Mouse (Mus musculus): ENCODE measurements around the gene Akap13. TPM values are rescaled to one million over a fixed set of nuclear protein-coding genes. Genes with fewer than 3 reads are reported as not detected.
A peak's percentile ranks its signal among the peaks of the same experiment; 100 is the strongest.

Gene Akap13
- total and polyA plus RNA-seq, 3 experiments: 11.4 to 32.5 (median 27.7) TPM

DNA sequence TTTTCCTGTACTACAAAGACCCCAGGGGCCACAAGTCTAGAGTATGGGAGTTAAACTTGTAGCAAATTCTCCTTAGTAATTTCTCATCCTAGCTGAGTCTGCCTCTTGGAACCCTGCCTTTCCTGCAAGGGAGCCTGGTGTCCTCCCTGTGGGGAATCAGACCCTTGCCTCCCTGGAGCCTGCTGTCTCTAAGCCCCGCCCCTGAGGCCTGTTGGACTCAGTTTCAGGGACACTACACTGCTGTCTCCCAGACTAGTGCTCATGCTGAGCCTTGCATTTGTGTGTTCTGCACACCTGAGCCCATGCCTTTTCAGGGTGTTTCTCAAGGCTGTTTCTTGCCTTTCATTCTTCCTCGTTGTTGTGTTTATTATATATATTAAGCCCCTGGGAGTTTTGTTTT lies 289.2 kb downstream of the Akap13 start:
- TF ChIP-seq UBTF (IDR thresholded peaks at IDR 0.05; ENCODE audit: low read depth, low read length) (0 out of 2 replicates have a peak, but pooled peaks have one; percentile 39), ZMIZ1 (IDR thresholded peaks at IDR 0.05; ENCODE audit: low read depth, low read length) (no peak)

DNA sequence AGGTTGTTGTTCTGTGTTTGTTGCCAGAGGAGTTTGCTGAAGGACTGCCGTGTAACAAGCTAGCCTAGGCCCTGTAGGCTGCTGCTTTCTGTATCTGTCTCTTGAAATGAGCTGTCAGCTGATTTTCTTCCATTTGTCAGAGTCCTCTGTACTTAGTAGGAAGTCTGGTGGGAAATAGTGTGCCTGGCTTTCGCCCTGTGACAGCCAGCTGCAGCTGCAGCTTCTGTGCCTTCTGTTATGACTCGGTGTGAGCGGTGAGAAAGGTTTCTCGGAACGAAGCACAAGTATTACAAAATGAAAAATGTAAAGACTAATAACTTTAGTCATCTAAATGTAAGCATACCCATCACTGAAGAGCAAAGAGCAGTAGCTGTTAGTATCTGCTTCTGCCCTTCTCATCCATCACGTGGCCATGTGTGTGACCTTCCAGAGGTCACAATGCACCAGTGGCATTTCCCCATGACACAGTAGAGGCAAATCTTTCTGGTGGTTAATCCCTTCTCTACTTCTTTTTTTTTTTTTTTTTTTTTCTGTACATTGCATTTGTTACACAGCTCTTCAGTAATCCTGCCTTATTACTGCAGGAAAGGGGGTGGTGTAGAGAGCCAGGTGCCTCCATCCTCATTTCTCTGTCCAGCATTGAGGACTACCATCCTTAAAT lies 289.8 kb downstream of the Akap13 start:
- H3K27me3 ChIP-seq (replicated peaks): no peaks in the 10 kb centered on the region
- peaks cover 61 to 89% of the 10 kb centered on the region in 2 experiments for H3K36me3 ChIP-seq (replicated peaks in 1 of 2; ENCODE audit: control insufficient read depth in 1 of 2, insufficient read depth in 1 of 2, low read length in 1 of 2)
- dilution Hi-C loops (cut with MboI; ENCODE audit: extremely low pct_ligation_motif_present, extremely low pct_unique_long_range_greater_than_20kb, low sequenced_read_pairs): no loop called here
- no peaks in the 10 kb centered on the region for H3K79me2 ChIP-seq (replicated peaks; ENCODE audit: control insufficient read depth, extremely low read depth, insufficient read depth, poor library complexity, severe bottlenecking)
- in situ Hi-C loops (cut with MboI; ENCODE audit: low pct_ligation_motif_present, low pct_unique_long_range_greater_than_20kb, low sequenced_read_pairs): loop anchor here (5.0 to 25.0 kb wide), 3 partner anchors 87 to 608 kb away; no protein-coding TSS in a partner anchor
- 0 out of 2 replicates have a peak overlapping the region, but pooled peaks have one; percentile 64 for H3K27ac ChIP-seq (ENCODE audit: insufficient read depth, low read depth)
- H3K9me3 ChIP-seq (replicated peaks; ENCODE audit: low read length): no peaks in the 10 kb centered on the region
- H3K9ac ChIP-seq (ENCODE audit: insufficient read depth, low read depth): no peak overlapping the region
- no peak overlapping the region for H3K4me2 ChIP-seq (ENCODE audit: insufficient read depth, low read depth, poor library complexity, severe bottlenecking)
- DNase-seq (ENCODE audit: extremely low read depth): peak; percentile 65
- no peak overlapping the region for H3K4me3 ChIP-seq (replicated peaks in 1 of 3; ENCODE audit: low read depth in 2 of 3, low read length in 2 of 3, poor library complexity in 1 of 3)
- H3K4me1 ChIP-seq (ENCODE audit: control insufficient read depth in 1 of 2, insufficient read depth in 2 of 2): peaks cover 2 to 38% of the 10 kb centered on the region in 2 experiments; a peak in 2 of 4 replicates
- TF ChIP-seq USF1 (IDR thresholded peaks at IDR 0.05; ENCODE audit: low read depth, low read length) (peak; percentile 67), NELFE (IDR thresholded peaks at IDR 0.05; ENCODE audit: low read depth, low read length) (no peak), TCF12 (IDR thresholded peaks at IDR 0.05; ENCODE audit: low read depth, low read length) (peak; percentile 77), GABPA (IDR thresholded peaks at IDR 0.05; ENCODE audit: insufficient replicate concordance, low read depth, low read length) (no peak), SIN3A (IDR thresholded peaks at IDR 0.05; ENCODE audit: low read length) (peak; percentile 93; the same call in 1 of the 2 replicates), MEF2A (IDR thresholded peaks at IDR 0.05; ENCODE audit: borderline replicate concordance, low read depth, low read length) (no peak; the same call in 1 of the 2 replicates), MAZ (IDR thresholded peaks at IDR 0.05; ENCODE audit: low read depth, low read length) (no peak), MXI1 (IDR thresholded peaks at IDR 0.05; ENCODE audit: low read depth, low read length) (peak; percentile 54; the same call in 1 of the 2 replicates), ELF1 (IDR thresholded peaks at IDR 0.05; ENCODE audit: low read depth, low read length) (peak; percentile 45; the same call in 1 of the 2 replicates), ZMIZ1 (IDR thresholded peaks at IDR 0.05; ENCODE audit: low read depth, low read length) (no peak), IRF4 (IDR thresholded peaks at IDR 0.05; ENCODE audit: low read depth, low read length) (peak; percentile 91), NRF1 (IDR thresholded peaks at IDR 0.05; ENCODE audit: low read depth, low read length) (no peak), HCFC1 (IDR thresholded peaks at IDR 0.05; ENCODE audit: low read depth, low read length) (no peak), UBTF (IDR thresholded peaks at IDR 0.05; ENCODE audit: low read depth, low read length) (no peak), MAX (IDR thresholded peaks at IDR 0.05; ENCODE audit: low read length) (no peak; the same call in 1 of the 2 replicates), CHD2 (IDR thresholded peaks at IDR 0.05; ENCODE audit: low read length) (peak; percentile 12; the same call in 1 of the 2 replicates), ETS1 (conservative IDR thresholded peaks at IDR 0.05; ENCODE audit: low read depth, low read length) (peak; percentile 90), JUN (IDR thresholded peaks at IDR 0.05; ENCODE audit: insufficient read depth, low read depth, low read length) (peak; percentile 64), CTCF (conservative IDR thresholded peaks at IDR 0.05 in 1 of 2, IDR thresholded peaks at IDR 0.05 in 1 of 2; ENCODE audit: low read depth in 2 of 2, low read length in 2 of 2) (no peak), JUND (conservative IDR thresholded peaks at IDR 0.05; ENCODE audit: low read depth, low read length) (peak; percentile 74), KAT2A (IDR thresholded peaks at IDR 0.05; ENCODE audit: insufficient replicate concordance, low read length) (no peak), RAD21 (IDR thresholded peaks at IDR 0.05; ENCODE audit: low read depth, low read length) (no peak; the same call in 1 of the 2 replicates), POLR2A (IDR thresholded peaks at IDR 0.05; ENCODE audit: low read depth, low read length) (no peak), USF2 (conservative IDR thresholded peaks at IDR 0.05; ENCODE audit: low read depth, low read length) (peak; percentile 62; the same call in 1 of the 2 replicates), ZKSCAN1 (IDR thresholded peaks at IDR 0.05; ENCODE audit: borderline replicate concordance, low read depth, low read length) (peak; percentile 27; the same call in 1 of the 2 replicates), E2F4 (IDR thresholded peaks at IDR 0.05; ENCODE audit: insufficient replicate concordance, low read depth, low read length) (no peak), RCOR1 (conservative IDR thresholded peaks at IDR 0.05; ENCODE audit: low read depth, low read length) (no peak), CHD1 (IDR thresholded peaks at IDR 0.05; ENCODE audit: low read depth, low read length) (no peak), MYC (IDR thresholded peaks at IDR 0.05; ENCODE audit: low read depth, low read length) (peak; percentile 57; the same call in 1 of the 2 replicates), ZNF384 (IDR thresholded peaks at IDR 0.05; ENCODE audit: low read depth, low read length) (peak; percentile 88)

More for the DNA sequence above, 289.2 kb downstream of the Akap13 start:
- H3K9me3 ChIP-seq (replicated peaks; ENCODE audit: low read length): no peaks in the 10 kb centered on the region
- no peak overlapping the region for H3K4me3 ChIP-seq (replicated peaks in 1 of 3; ENCODE audit: low read depth in 2 of 3, low read length in 2 of 3, poor library complexity in 1 of 3)
- H3K27ac ChIP-seq (ENCODE audit: insufficient read depth, low read depth): peak overlapping the region; percentile 29; the same call in 1 of the 2 replicates
- no peak overlapping the region for H3K9ac ChIP-seq (ENCODE audit: insufficient read depth, low read depth)
- H3K79me2 ChIP-seq (replicated peaks; ENCODE audit: control insufficient read depth, extremely low read depth, insufficient read depth, poor library complexity, severe bottlenecking): no peaks in the 10 kb centered on the region
- no peaks in the 10 kb centered on the region for H3K27me3 ChIP-seq (replicated peaks)
- dilution Hi-C loops (cut with MboI; ENCODE audit: extremely low pct_ligation_motif_present, extremely low pct_unique_long_range_greater_than_20kb, low sequenced_read_pairs) (no loop called here), in situ Hi-C loops (cut with MboI; ENCODE audit: low pct_ligation_motif_present, low pct_unique_long_range_greater_than_20kb, low sequenced_read_pairs) (loop anchor here (5.0 to 25.0 kb wide), 3 partner anchors 88 to 607 kb away; no protein-coding TSS in a partner anchor)
- H3K4me1 ChIP-seq (ENCODE audit: control insufficient read depth in 1 of 2, insufficient read depth in 2 of 2): peaks cover 2 to 37% of the 10 kb centered on the region in 2 experiments; a peak in 2 of 4 replicates
- no peak for DNase-seq (ENCODE audit: extremely low read depth)
- H3K36me3 ChIP-seq (replicated peaks in 1 of 2; ENCODE audit: control insufficient read depth in 1 of 2, insufficient read depth in 1 of 2, low read length in 1 of 2): peaks cover 61 to 89% of the 10 kb centered on the region in 2 experiments
- no peak overlapping the region for H3K4me2 ChIP-seq (ENCODE audit: insufficient read depth, low read depth, poor library complexity, severe bottlenecking)
